Mouse (Mus musculus): ENCODE data around the gene Atxn7l3b. TPM values are rescaled to one million over a fixed set of nuclear protein-coding genes. Genes with fewer than 3 reads are reported as not detected.
"Not testable (repeated sequence)": the region's sequence is repeated elsewhere in the genome, so short reads cannot be mapped to it uniquely, and the experiment has no call there.

Atxn7l3b gene
- polyA plus RNA-seq (2015; fragmentation: Nextera tagmentation; extraction: Ambion mirVana) = 186 and 187 TPM in 2 replicates

GRCm38 (mm10) chr10:112928452-112929221 is at the start of gene Atxn7l3b:
Gene Atxn7l3b (minus strand): TSS chr10:112929001.
- WGBS = under 1% methylated on average over 69 of the region's 70 CpGs
- peaks cover 18% of the 10 kb centered on the region for H3K9me3 ChIP-seq (ENCODE audit: low read length)
- H3K4me1 ChIP-seq (ENCODE audit: insufficient read depth, low read length) = peaks cover 24% of the 10 kb centered on the region
- peak within 1 kb of the TSS; percentile 80 for H3K4me3 ChIP-seq (ENCODE audit: low read length)
- peak within 1 kb of the TSS; percentile 96 for H3K27ac ChIP-seq (ENCODE audit: low read length)
- no peaks in the 10 kb centered on the region for H3K27me3 ChIP-seq (ENCODE audit: insufficient read depth, low read length)
- peaks cover 25% of the 10 kb centered on the region for H3K36me3 ChIP-seq (ENCODE audit: insufficient read depth, low read length)
- ATAC-seq (ENCODE audit: low FRiP score, low TSS enrichment) = peak; percentile 100
- peak within 1 kb of the TSS; percentile 97 for H3K9ac ChIP-seq (replicated peaks; ENCODE audit: low read length)
- peak within 1 kb of the TSS; percentile 89 for H3K4me2 ChIP-seq (replicated peaks; ENCODE audit: low read depth, low read length)

GRCm38 (mm10) chr10:112977586-112977985 is 48.8 kb upstream of the Atxn7l3b start:
- Histone ChIP-seq H3K27me3 (ENCODE audit: insufficient read depth, low read length) (no peaks in the 10 kb centered on the region), H3K9ac (replicated peaks; ENCODE audit: low read length) (no peak overlapping the region), H3K36me3 (ENCODE audit: insufficient read depth, low read length) (no peaks in the 10 kb centered on the region), H3K4me3 (ENCODE audit: low read length) (no peak overlapping the region), H3K27ac (ENCODE audit: low read length) (no peak overlapping the region), H3K9me3 (ENCODE audit: low read length) (no peaks in the 10 kb centered on the region), H3K4me2 (replicated peaks; ENCODE audit: low read depth, low read length) (no peak overlapping the region), H3K4me1 (ENCODE audit: insufficient read depth, low read length) (no peaks in the 10 kb centered on the region)
- WGBS = 81% methylated on average over 4 of the region's 4 CpGs
- no peak for ATAC-seq (ENCODE audit: low FRiP score, low TSS enrichment)

- Histone ChIP-seq H3K4me3 (ENCODE audit: low read length) (no peak overlapping the region), H3K4me2 (replicated peaks; ENCODE audit: low read depth, low read length) (no peak overlapping the region), H3K27ac (ENCODE audit: low read length) (no peak overlapping the region), H3K4me1 (ENCODE audit: insufficient read depth, low read length) (no peaks in the 10 kb centered on the region), H3K9me3 (ENCODE audit: low read length) (no peaks in the 10 kb centered on the region), H3K27me3 (ENCODE audit: insufficient read depth, low read length) (no peaks in the 10 kb centered on the region), H3K36me3 (ENCODE audit: insufficient read depth, low read length) (no peaks in the 10 kb centered on the region), H3K9ac (replicated peaks; ENCODE audit: low read length) (no peak overlapping the region)
- WGBS = 63% methylated on average over 5 of the region's 5 CpGs
- ATAC-seq (ENCODE audit: low FRiP score, low TSS enrichment) = no peak
Measured at GRCm38 (mm10) chr10:112973286-112974026, 44.7 kb upstream of the Atxn7l3b start.

- no peak for ATAC-seq (ENCODE audit: low FRiP score, low TSS enrichment)
- WGBS = 85% methylated on average over 2 of the region's 2 CpGs
- Histone ChIP-seq H3K27ac (ENCODE audit: low read length) (no peak overlapping the region), H3K36me3 (ENCODE audit: insufficient read depth, low read length) (no peaks in the 10 kb centered on the region), H3K9ac (replicated peaks; ENCODE audit: low read length) (no peak overlapping the region), H3K9me3 (ENCODE audit: low read length) (0 out of 2 replicates have a peak, but pooled peaks cover under 1% of the 10 kb centered on the region), H3K4me1 (ENCODE audit: insufficient read depth, low read length) (no peaks in the 10 kb centered on the region), H3K4me2 (replicated peaks; ENCODE audit: low read depth, low read length) (no peak overlapping the region), H3K27me3 (ENCODE audit: insufficient read depth, low read length) (no peaks in the 10 kb centered on the region), H3K4me3 (ENCODE audit: low read length) (no peak overlapping the region)
Measured at GRCm38 (mm10) chr10:112970002-112970589, 41.3 kb upstream of the Atxn7l3b start.

GRCm38 (mm10) chr10:112967578-112967977 is 38.8 kb upstream of the Atxn7l3b start:
- Histone ChIP-seq H3K9ac (replicated peaks; ENCODE audit: low read length) (no peak overlapping the region), H3K4me1 (ENCODE audit: insufficient read depth, low read length) (no peaks in the 10 kb centered on the region), H3K9me3 (ENCODE audit: low read length) (0 out of 2 replicates have a peak, but pooled peaks cover 4% of the 10 kb centered on the region), H3K36me3 (ENCODE audit: insufficient read depth, low read length) (no peaks in the 10 kb centered on the region), H3K4me3 (ENCODE audit: low read length) (no peak overlapping the region), H3K27ac (ENCODE audit: low read length) (no peak overlapping the region), H3K27me3 (ENCODE audit: insufficient read depth, low read length) (no peaks in the 10 kb centered on the region), H3K4me2 (replicated peaks; ENCODE audit: low read depth, low read length) (no peak overlapping the region)
- WGBS = 73% methylated on average over 2 of the region's 2 CpGs
- no peak for ATAC-seq (ENCODE audit: low FRiP score, low TSS enrichment)

- not testable (repeated sequence) for H3K9ac ChIP-seq (replicated peaks; ENCODE audit: low read length); H3K27ac ChIP-seq (ENCODE audit: low read length); H3K4me1 ChIP-seq (ENCODE audit: insufficient read depth, low read length); H3K27me3 ChIP-seq (ENCODE audit: insufficient read depth, low read length); H3K4me2 ChIP-seq (replicated peaks; ENCODE audit: low read depth, low read length); H3K9me3 ChIP-seq (ENCODE audit: low read length); H3K4me3 ChIP-seq (ENCODE audit: low read length); H3K36me3 ChIP-seq (ENCODE audit: insufficient read depth, low read length)
- ATAC-seq (ENCODE audit: low FRiP score, low TSS enrichment) = peak; percentile 88; the same call in 1 of the 2 replicates
- 7% methylated on average over 4 of the region's 4 CpGs for WGBS
Measured at GRCm38 (mm10) chr10:112962216-112962615, 33.4 kb upstream of the Atxn7l3b start.

GRCm38 (mm10) chr10:112954140-112954539 is 25.3 kb upstream of the Atxn7l3b start:
- Histone ChIP-seq H3K9ac (replicated peaks; ENCODE audit: low read length) (no peak overlapping the region), H3K4me3 (ENCODE audit: low read length) (no peak overlapping the region), H3K36me3 (ENCODE audit: insufficient read depth, low read length) (no peaks in the 10 kb centered on the region), H3K9me3 (ENCODE audit: low read length) (no peaks in the 10 kb centered on the region; the same call in 1 of the 2 replicates), H3K4me2 (replicated peaks; ENCODE audit: low read depth, low read length) (no peak overlapping the region), H3K27ac (ENCODE audit: low read length) (no peak overlapping the region), H3K27me3 (ENCODE audit: insufficient read depth, low read length) (no peaks in the 10 kb centered on the region), H3K4me1 (ENCODE audit: insufficient read depth, low read length) (no peaks in the 10 kb centered on the region)
- WGBS = 72% methylated on average over 2 of the region's 2 CpGs
- no peak for ATAC-seq (ENCODE audit: low FRiP score, low TSS enrichment)

GRCm38 (mm10) chr10:112948453-112948852 is 19.7 kb upstream of the Atxn7l3b start:
- no peak for ATAC-seq (ENCODE audit: low FRiP score, low TSS enrichment)
- no peak overlapping the region for H3K9ac ChIP-seq (replicated peaks; ENCODE audit: low read length)
- no peak overlapping the region for H3K27ac ChIP-seq (ENCODE audit: low read length)
- H3K27me3 ChIP-seq (ENCODE audit: insufficient read depth, low read length) = no peaks in the 10 kb centered on the region
- no peaks in the 10 kb centered on the region for H3K4me1 ChIP-seq (ENCODE audit: insufficient read depth, low read length)
- no peak overlapping the region for H3K4me3 ChIP-seq (ENCODE audit: low read length)
- H3K9me3 ChIP-seq (ENCODE audit: low read length) = no peaks in the 10 kb centered on the region
- no peak overlapping the region for H3K4me2 ChIP-seq (replicated peaks; ENCODE audit: low read depth, low read length)
- H3K36me3 ChIP-seq (ENCODE audit: insufficient read depth, low read length) = no peaks in the 10 kb centered on the region
- WGBS = 86% methylated on average over 3 of the region's 3 CpGs

- peaks cover 25% of the 10 kb centered on the region for H3K36me3 ChIP-seq (ENCODE audit: insufficient read depth, low read length)
- H3K4me1 ChIP-seq (ENCODE audit: insufficient read depth, low read length) = peaks cover 24% of the 10 kb centered on the region
- peak overlapping the region; percentile 89 for H3K4me2 ChIP-seq (replicated peaks; ENCODE audit: low read depth, low read length)
- WGBS = 31% methylated on average over 9 of the region's 9 CpGs
- H3K4me3 ChIP-seq (ENCODE audit: low read length) = peak overlapping the region; percentile 80
- H3K9ac ChIP-seq (replicated peaks; ENCODE audit: low read length) = peak overlapping the region; percentile 97
- peak overlapping the region; percentile 96; the same call in 1 of the 2 replicates for H3K27ac ChIP-seq (ENCODE audit: low read length)
- peaks cover 18% of the 10 kb centered on the region for H3K9me3 ChIP-seq (ENCODE audit: low read length)
- ATAC-seq (ENCODE audit: low FRiP score, low TSS enrichment) = 0 out of 2 replicates have a peak, but pooled peaks have one; percentile 10
- no peaks in the 10 kb centered on the region for H3K27me3 ChIP-seq (ENCODE audit: insufficient read depth, low read length)
Measured at GRCm38 (mm10) chr10:112929222-112929615, 418 bp upstream of the Atxn7l3b start.

Measured in kidney, embryonic 16.5 days (tissue).